In genomic region chr13:99123476-99124140, GRCm38 (mm10) we compare ENCODE assay signal across 14 mouse cellular contexts.
DNase-seq lines count a peak whose midpoint lies in the region; ATAC-seq and TF ChIP-seq lines count a peak whose summit lies in the region.
"Had no signal": no experiment of that assay in that cellular context is flagged by ENCODE, and none has a peak within 500 bp of the region (broad histone marks: within the 10 kb centered on the region; RNA-seq: fewer than 3 reads in every experiment).

No protein-coding gene starts in this region.

- no peaks in the 10 kb centered on the region for H3K79me2 ChIP-seq in myocyte (ENCODE audit: control insufficient read depth, insufficient read depth)

- ATAC-seq in midbrain, embryonic 11.5 days (ENCODE audit: low FRiP score), result no peak
- no peak for ATAC-seq in midbrain, embryonic 13.5 days
- ATAC-seq in limb, embryonic 13.5 days (ENCODE audit: low FRiP score, low read depth), result no peak
- ATAC-seq: activated CD4-positive, CD25-positive, alpha-beta regulatory T cell, adult 4 months; hindbrain, embryonic 16.5 days had no signal

- no peak overlapping the region for H3ac ChIP-seq in myocyte (ENCODE audit: control insufficient read depth, insufficient read length)

- H3K9ac ChIP-seq in midbrain, embryonic 11.5 days (ENCODE audit: low read length), result no peak overlapping the region
- H3K9ac ChIP-seq in midbrain, embryonic 13.5 days (replicated peaks), result no peak overlapping the region
- no peak overlapping the region for H3K9ac ChIP-seq in limb, embryonic 13.5 days
- H3K9ac ChIP-seq: neural tube, embryonic 13.5 days had no signal

- peak overlapping the region; percentile 47; the same call in 1 of the 2 replicates for H3K27ac ChIP-seq in kidney, adult 2 months (ENCODE audit: insufficient read depth, low read depth, low read length)
- H3K27ac ChIP-seq in midbrain, embryonic 11.5 days (ENCODE audit: low read depth, low read length), result no peak overlapping the region
- H3K27ac ChIP-seq in midbrain, embryonic 13.5 days, result no peak overlapping the region
- H3K27ac ChIP-seq in limb, embryonic 13.5 days, result peak overlapping the region; percentile 52; the same call in 1 of the 2 replicates
- H3K27ac ChIP-seq: neural tube, embryonic 13.5 days had no signal

- no peaks in the 10 kb centered on the region for H3K36me3 ChIP-seq in kidney, adult 2 months (ENCODE audit: control insufficient read depth, insufficient read depth, low read length)
- no peaks in the 10 kb centered on the region for H3K36me3 ChIP-seq in midbrain, embryonic 11.5 days (ENCODE audit: control insufficient read depth, insufficient read depth, low read length)
- H3K36me3 ChIP-seq in midbrain, embryonic 13.5 days, result no peaks in the 10 kb centered on the region
- H3K36me3 ChIP-seq in limb, embryonic 13.5 days, result no peaks in the 10 kb centered on the region
- no peaks in the 10 kb centered on the region for H3K36me3 ChIP-seq in myocyte (ENCODE audit: control insufficient read depth, insufficient read depth)
- H3K36me3 ChIP-seq: neural tube, embryonic 13.5 days had no signal

- H3K9me3 ChIP-seq in midbrain, embryonic 11.5 days (ENCODE audit: control insufficient read depth, low read length), result no peaks in the 10 kb centered on the region
- H3K9me3 ChIP-seq in midbrain, embryonic 13.5 days, result no peaks in the 10 kb centered on the region
- no peaks in the 10 kb centered on the region for H3K9me3 ChIP-seq in limb, embryonic 13.5 days
- H3K9me3 ChIP-seq: neural tube, embryonic 13.5 days had no signal

- no peak for DNase-seq in kidney, adult 2 months
- DNase-seq in kidney, adult 18-20 months, result no peak
- DNase-seq in midbrain, embryonic 11.5 days (ENCODE audit: low spot score, missing footprints), result peak; percentile 73
- DNase-seq in spleen, postnatal 4 days (ENCODE audit: low spot score in 2 of 2), result no peak
- DNase-seq in cerebellum, postnatal 4 days (ENCODE audit: low spot score in 2 of 2), result no peak
- DNase-seq: cerebellum, postnatal 14 days; kidney, postnatal 25 days; thymus, postnatal 36 days had no signal

- TF ChIP-seq POLR2A in kidney, adult 2 months (IDR thresholded peaks at IDR 0.05; ENCODE audit: low read depth, low read length), result no peak
- TF ChIP-seq POLR2A in myocyte (IDR thresholded peaks at IDR 0.05; ENCODE audit: insufficient read length, low read depth), result no peak

- H3K27me3 ChIP-seq in kidney, adult 2 months (replicated peaks; ENCODE audit: control insufficient read depth, insufficient read depth, low read length), result no peaks in the 10 kb centered on the region
- H3K27me3 ChIP-seq in midbrain, embryonic 11.5 days (ENCODE audit: control insufficient read depth, insufficient read depth, low read length), result no peaks in the 10 kb centered on the region
- no peaks in the 10 kb centered on the region for H3K27me3 ChIP-seq in midbrain, embryonic 13.5 days
- H3K27me3 ChIP-seq in limb, embryonic 13.5 days, result no peaks in the 10 kb centered on the region
- no peaks in the 10 kb centered on the region for H3K27me3 ChIP-seq in myocyte (ENCODE audit: control insufficient read depth, insufficient read depth, insufficient read length)
- H3K27me3 ChIP-seq: neural tube, embryonic 13.5 days had no signal

- H3K4me3 ChIP-seq in kidney, adult 2 months (ENCODE audit: insufficient read depth, low read depth, low read length), result no peak overlapping the region
- H3K4me3 ChIP-seq in midbrain, embryonic 11.5 days (ENCODE audit: low read depth, low read length), result no peak overlapping the region
- no peak overlapping the region for H3K4me3 ChIP-seq in midbrain, embryonic 13.5 days (replicated peaks)
- no peak overlapping the region for H3K4me3 ChIP-seq in limb, embryonic 13.5 days
- no peak overlapping the region for H3K4me3 ChIP-seq in myocyte
- H3K4me3 ChIP-seq: neural tube, embryonic 13.5 days had no signal

- H3K4me1 ChIP-seq in kidney, adult 2 months (ENCODE audit: control insufficient read depth, insufficient read depth, low read length), result peaks cover 21% of the 10 kb centered on the region; the same call in 1 of the 2 replicates
- no peaks in the 10 kb centered on the region for H3K4me1 ChIP-seq in midbrain, embryonic 11.5 days (ENCODE audit: control insufficient read depth, insufficient read depth, low read length)
- 0 out of 2 replicates have a peak, but pooled peaks cover 6% of the 10 kb centered on the region for H3K4me1 ChIP-seq in midbrain, embryonic 13.5 days (replicated peaks)
- peaks cover 32% of the 10 kb centered on the region for H3K4me1 ChIP-seq in limb, embryonic 13.5 days

- no peak for TF ChIP-seq CTCF in kidney, adult 2 months (conservative IDR thresholded peaks at IDR 0.05; ENCODE audit: insufficient read depth, insufficient read length, low read depth, low read length)

- no peak overlapping the region for H3K4me2 ChIP-seq in midbrain, embryonic 11.5 days
- no peak overlapping the region for H3K4me2 ChIP-seq in midbrain, embryonic 13.5 days (replicated peaks)
- H3K4me2 ChIP-seq in limb, embryonic 13.5 days (replicated peaks), result no peak overlapping the region
- H3K4me2 ChIP-seq in myocyte (ENCODE audit: low read depth), result peak overlapping the region; percentile 30
- H3K4me2 ChIP-seq: neural tube, embryonic 13.5 days had no signal

- WGBS in kidney, adult 2 months, result 84% methylated on average over 12 of the region's 12 CpGs
- WGBS in midbrain, embryonic 11.5 days, result 80% methylated on average over 12 of the region's 12 CpGs
- 79% methylated on average over 12 of the region's 12 CpGs for WGBS in midbrain, embryonic 13.5 days
- 76% methylated on average over 12 of the region's 12 CpGs for WGBS in limb, embryonic 13.5 days

TF ChIP-seq in myocyte, 11 proteins besides CTCF, POLR2A, EP300 and RAD21:
- TF ChIP-seq TCF12 (IDR thresholded peaks at IDR 0.05; ENCODE audit: insufficient read depth, poor library complexity, severe bottlenecking), result no peak
- TF ChIP-seq MAX (IDR thresholded peaks at IDR 0.05; ENCODE audit: low read depth), result no peak
- no peak for TF ChIP-seq E2F4 (IDR thresholded peaks at IDR 0.05; ENCODE audit: insufficient read depth)
- TF ChIP-seq POLR2AphosphoS2 (IDR thresholded peaks at IDR 0.05; ENCODE audit: insufficient read length, low read depth), result no peak
- TF ChIP-seq CEBPB (IDR thresholded peaks at IDR 0.05; ENCODE audit: insufficient read depth, poor library complexity, severe bottlenecking), result no peak
- no peak for TF ChIP-seq MYOG (IDR thresholded peaks at IDR 0.05; ENCODE audit: control insufficient read depth in 1 of 3, insufficient read depth in 1 of 3, insufficient read length in 2 of 3, low read depth in 2 of 3)
- TF ChIP-seq TCF3 (IDR thresholded peaks at IDR 0.05; ENCODE audit: insufficient read length, low read depth), result no peak
- no peak for TF ChIP-seq SRF (IDR thresholded peaks at IDR 0.05; ENCODE audit: control insufficient read depth, insufficient read length, low read depth)
- TF ChIP-seq REST (IDR thresholded peaks at IDR 0.05; ENCODE audit: insufficient read depth, insufficient read length), result no peak
- no peak for TF ChIP-seq MYOD1 (IDR thresholded peaks at IDR 0.05; ENCODE audit: control insufficient read depth in 1 of 3, insufficient read length in 2 of 3, low read depth in 2 of 3)
- no peak for TF ChIP-seq USF1 (IDR thresholded peaks at IDR 0.05; ENCODE audit: low read depth)

Comparison
In these comparisons a context has a peak if more than half of its experiments do, and no peak if none do; other contexts are left out.
1. H3K27ac ChIP-seq: peak in kidney, adult 2 months (single experiment) and limb, embryonic 13.5 days (single experiment); none in midbrain, embryonic 11.5 days (single experiment) and midbrain, embryonic 13.5 days (single experiment).